Mouse (Mus musculus) brain, embryonic 14.5 days (tissue): Measurements from ENCODE around the gene Dnmt3l.

ENCODE experiments used
- CTCF ChIP-seq: fragments of 200-500 bp; IDR thresholded peaks from 2 replicates; pipeline ENCODE4 v1.5.1; 2012; ENCODE audit warnings: inconsistent platforms, mild to moderate bottlenecking, moderate library complexity, borderline replicate concordance; ENCODE audit not compliant: insufficient read depth, insufficient read length; ENCODE audit errors: extremely low read depth
- POLR2A ChIP-seq: fragments of 200-500 bp; IDR thresholded peaks from 2 replicates; pipeline ENCODE4 v1.6.1; 2012; ENCODE audit warnings: mild to moderate bottlenecking, inconsistent platforms, borderline replicate concordance; ENCODE audit not compliant: poor library complexity, insufficient read depth, insufficient read length, severe bottlenecking; ENCODE audit errors: extremely low read depth

- no peak for TF ChIP-seq POLR2A
- TF ChIP-seq CTCF, result no peak
These were observed 42.3 kb downstream of the Dnmt3l start for GRCm38 (mm10) chr10:78084073-78084472.
